Mouse (Mus musculus): ENCODE results near the gene Slc44a5. TPM values are rescaled to one million over a fixed set of nuclear protein-coding genes. Genes with fewer than 3 reads are reported as not detected.
"Not testable (repeated sequence)": the region's sequence is repeated elsewhere in the genome, so short reads cannot be mapped to it uniquely, and the experiment has no call there.

Slc44a5 gene
- polyA plus RNA-seq, 1 experiment from 2014 or later = 0.56 TPM

DNA sequence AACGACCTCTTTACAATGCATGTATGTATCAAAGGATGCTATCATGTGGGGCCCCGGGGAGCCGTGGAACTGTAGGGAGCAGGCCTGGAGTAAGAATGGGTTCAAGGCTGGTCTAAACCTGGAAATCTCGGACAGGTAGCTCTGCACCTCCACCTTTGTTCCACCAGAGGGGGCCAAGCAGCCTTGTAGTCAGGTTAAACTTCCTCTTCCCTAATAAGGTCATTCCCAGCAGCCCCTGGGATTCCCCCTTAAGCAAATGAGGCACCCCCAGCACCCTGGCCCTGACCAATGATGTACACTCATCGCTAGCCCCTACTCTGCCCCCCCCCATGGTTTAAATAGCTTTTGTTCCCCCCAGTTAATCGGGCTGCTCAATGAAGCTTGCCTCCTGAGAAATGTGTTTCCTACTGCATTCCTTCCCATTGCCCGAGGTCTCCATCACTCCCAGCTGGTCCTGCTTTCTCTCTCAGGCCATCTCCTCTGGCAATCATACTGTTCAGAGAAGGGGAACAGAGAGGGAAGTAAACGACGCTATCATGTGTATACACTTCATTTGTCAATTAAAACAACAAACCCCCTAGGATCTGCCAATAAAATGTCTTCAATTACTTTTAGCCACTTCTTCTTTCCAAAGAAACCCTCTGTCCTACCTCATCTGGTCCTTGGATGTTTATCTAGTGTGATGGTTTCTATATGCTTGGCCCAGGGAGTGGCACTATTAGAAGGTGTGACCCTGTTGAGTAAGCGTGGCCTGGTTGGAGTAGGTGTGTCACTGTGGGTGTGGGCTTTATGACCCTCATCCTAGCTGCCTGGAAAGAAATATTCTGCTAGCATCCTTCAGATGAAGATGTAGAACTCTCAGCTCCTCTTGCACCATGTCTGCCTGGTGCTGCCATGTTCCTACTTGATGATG, 11.4 kb downstream of the Slc44a5 start:
- Histone ChIP-seq H3K4me3 (ENCODE audit: low read length) (no peak overlapping the region), H3K9ac (ENCODE audit: low read length) (no peak overlapping the region), H3K27me3 (ENCODE audit: control insufficient read depth, insufficient read depth, low read length) (no peaks in the 10 kb centered on the region), H3K9me3 (replicated peaks; ENCODE audit: control insufficient read depth, low read length) (no peaks in the 10 kb centered on the region), H3K27ac (ENCODE audit: low read length) (no peak overlapping the region), H3K4me1 (ENCODE audit: control insufficient read depth, insufficient read depth, low read length) (no peaks in the 10 kb centered on the region), H3K36me3 (ENCODE audit: control insufficient read depth, insufficient read depth) (no peaks in the 10 kb centered on the region), H3K4me2 (ENCODE audit: low read depth, low read length) (no peak overlapping the region)
- no peak for ATAC-seq (replicated peaks; ENCODE audit: extremely low read depth, insufficient read depth, low FRiP score)
- 54% methylated on average over 10 of the region's 10 CpGs for WGBS

DNA sequence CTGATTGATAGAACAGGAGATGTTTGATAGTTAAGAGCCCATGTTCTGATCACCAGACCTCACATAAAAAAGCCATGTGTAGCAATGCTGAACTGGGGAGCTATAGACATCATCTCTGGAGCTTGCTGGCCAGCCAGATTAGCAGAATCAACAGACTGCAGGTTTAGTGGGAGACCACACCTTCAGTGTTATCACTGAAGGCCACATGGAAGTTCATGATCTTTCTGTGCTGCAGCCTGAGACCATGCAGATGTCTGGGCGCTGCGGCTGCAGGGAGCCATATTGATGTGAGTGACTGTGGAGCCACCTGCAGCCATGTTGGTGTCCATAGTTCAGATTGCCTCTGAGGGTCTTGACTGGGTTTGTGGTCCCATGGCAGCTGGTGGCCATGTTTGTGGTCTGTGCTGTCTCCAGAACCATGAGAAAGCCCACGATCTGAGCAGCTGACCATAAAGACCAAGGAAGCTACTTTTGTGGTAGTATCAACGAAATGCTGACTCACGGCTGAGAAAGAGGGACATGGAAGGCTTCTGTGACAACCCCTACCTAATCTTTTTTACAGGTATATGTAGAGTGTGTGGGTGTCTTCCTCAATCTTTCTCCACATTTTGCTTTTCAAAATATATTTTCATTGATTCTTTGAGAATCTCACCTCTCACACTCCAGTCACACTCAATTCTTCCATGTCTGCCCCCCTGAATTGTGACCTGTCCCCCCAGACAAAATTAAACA, 26.7 kb downstream of the Slc44a5 start:
- ATAC-seq (replicated peaks; ENCODE audit: extremely low read depth, insufficient read depth, low FRiP score) = no peak
- Histone ChIP-seq H3K27ac (ENCODE audit: low read length) (no peak overlapping the region), H3K9ac (ENCODE audit: low read length) (no peak overlapping the region), H3K4me3 (ENCODE audit: low read length) (no peak overlapping the region), H3K4me1 (ENCODE audit: control insufficient read depth, insufficient read depth, low read length) (no peaks in the 10 kb centered on the region), H3K4me2 (ENCODE audit: low read depth, low read length) (no peak overlapping the region), H3K9me3 (replicated peaks; ENCODE audit: control insufficient read depth, low read length) (peaks cover 2% of the 10 kb centered on the region; the same call in 1 of the 2 replicates), H3K27me3 (ENCODE audit: control insufficient read depth, insufficient read depth, low read length) (no peaks in the 10 kb centered on the region), H3K36me3 (ENCODE audit: control insufficient read depth, insufficient read depth) (no peaks in the 10 kb centered on the region)
- 88% methylated on average over 5 of the region's 5 CpGs for WGBS

DNA sequence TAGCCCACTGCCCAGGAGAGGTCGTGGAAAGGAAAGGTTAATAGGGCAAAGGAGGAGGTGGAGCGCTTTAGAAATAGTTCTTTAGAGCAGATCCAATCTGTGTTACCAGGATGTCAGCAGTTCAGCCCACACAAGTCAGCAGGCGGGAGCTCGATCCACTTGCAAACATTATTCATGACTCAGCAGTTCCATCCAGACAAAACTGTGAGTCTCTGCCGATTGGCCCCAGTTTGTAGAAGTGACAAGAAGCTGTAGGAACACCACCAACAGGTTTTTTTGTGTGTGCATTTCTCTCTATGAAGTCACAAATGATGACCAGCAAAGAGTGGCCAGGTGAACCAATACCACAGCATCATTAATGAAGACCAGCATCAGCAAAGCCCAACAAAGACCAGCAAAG, 28.1 kb downstream of the Slc44a5 start:
- ATAC-seq (replicated peaks; ENCODE audit: extremely low read depth, insufficient read depth, low FRiP score) = no peak
- 75% methylated on average over 5 of the region's 5 CpGs for WGBS
- no peak overlapping the region for H3K4me3 ChIP-seq (ENCODE audit: low read length)
- peaks cover 2% of the 10 kb centered on the region; the same call in 1 of the 2 replicates for H3K9me3 ChIP-seq (replicated peaks; ENCODE audit: control insufficient read depth, low read length)
- H3K9ac ChIP-seq (ENCODE audit: low read length) = no peak overlapping the region
- H3K4me2 ChIP-seq (ENCODE audit: low read depth, low read length) = no peak overlapping the region
- no peaks in the 10 kb centered on the region for H3K27me3 ChIP-seq (ENCODE audit: control insufficient read depth, insufficient read depth, low read length)
- H3K36me3 ChIP-seq (ENCODE audit: control insufficient read depth, insufficient read depth) = no peaks in the 10 kb centered on the region
- no peak overlapping the region for H3K27ac ChIP-seq (ENCODE audit: low read length)
- H3K4me1 ChIP-seq (ENCODE audit: control insufficient read depth, insufficient read depth, low read length) = no peaks in the 10 kb centered on the region

DNA sequence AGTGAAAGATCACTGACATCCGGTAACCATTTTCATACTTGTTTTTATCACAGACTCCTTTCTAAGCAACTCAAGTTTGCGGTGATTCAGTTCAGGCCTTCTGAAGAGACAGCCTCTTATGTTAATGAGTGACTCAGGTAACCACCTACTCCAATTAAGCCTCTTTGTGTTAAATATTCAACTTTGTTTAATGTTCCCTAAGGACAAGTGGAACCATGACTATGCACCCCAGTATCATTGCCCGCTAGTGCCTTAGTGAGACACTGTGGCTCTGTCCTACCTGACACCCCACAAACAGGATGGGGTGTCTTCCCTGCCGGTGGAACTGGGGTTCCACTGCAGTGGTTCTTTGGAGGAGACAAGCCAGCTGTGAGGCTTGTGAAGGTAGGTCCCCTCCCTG, 73.6 kb downstream of the Slc44a5 start:
- 87% methylated on average over 4 of the region's 4 CpGs for WGBS
- no peak overlapping the region for H3K4me2 ChIP-seq (ENCODE audit: low read depth, low read length)
- no peak overlapping the region for H3K4me3 ChIP-seq (ENCODE audit: low read length)
- no peak overlapping the region for H3K9ac ChIP-seq (ENCODE audit: low read length)
- no peaks in the 10 kb centered on the region for H3K36me3 ChIP-seq (ENCODE audit: control insufficient read depth, insufficient read depth)
- no peak overlapping the region for H3K27ac ChIP-seq (ENCODE audit: low read length)
- no peak for ATAC-seq (replicated peaks; ENCODE audit: extremely low read depth, insufficient read depth, low FRiP score)
- no peaks in the 10 kb centered on the region for H3K9me3 ChIP-seq (replicated peaks; ENCODE audit: control insufficient read depth, low read length)
- H3K27me3 ChIP-seq (ENCODE audit: control insufficient read depth, insufficient read depth, low read length) = no peaks in the 10 kb centered on the region
- H3K4me1 ChIP-seq (ENCODE audit: control insufficient read depth, insufficient read depth, low read length) = no peaks in the 10 kb centered on the region

- no peaks in the 10 kb centered on the region; the same call in 1 of the 2 replicates for H3K4me1 ChIP-seq (ENCODE audit: control insufficient read depth, insufficient read depth, low read length)
- H3K36me3 ChIP-seq (ENCODE audit: control insufficient read depth, insufficient read depth) = no peaks in the 10 kb centered on the region
- H3K27me3 ChIP-seq (ENCODE audit: control insufficient read depth, insufficient read depth, low read length) = no peaks in the 10 kb centered on the region
- H3K9me3 ChIP-seq (replicated peaks; ENCODE audit: control insufficient read depth, low read length) = no peaks in the 10 kb centered on the region
- H3K9ac ChIP-seq (ENCODE audit: low read length) = no peak overlapping the region
- H3K27ac ChIP-seq (ENCODE audit: low read length) = no peak overlapping the region
- H3K4me2 ChIP-seq (ENCODE audit: low read depth, low read length) = no peak overlapping the region
- no peak overlapping the region for H3K4me3 ChIP-seq (ENCODE audit: low read length)
- 44% methylated on average over 7 of the region's 7 CpGs for WGBS
- ATAC-seq (replicated peaks; ENCODE audit: extremely low read depth, insufficient read depth, low FRiP score) = 0 out of 2 replicates have a peak, but pooled peaks have one; percentile 45
Measured at GRCm38 (mm10) chr3:154053331-154053730, 80.1 kb downstream of the Slc44a5 start.

DNA sequence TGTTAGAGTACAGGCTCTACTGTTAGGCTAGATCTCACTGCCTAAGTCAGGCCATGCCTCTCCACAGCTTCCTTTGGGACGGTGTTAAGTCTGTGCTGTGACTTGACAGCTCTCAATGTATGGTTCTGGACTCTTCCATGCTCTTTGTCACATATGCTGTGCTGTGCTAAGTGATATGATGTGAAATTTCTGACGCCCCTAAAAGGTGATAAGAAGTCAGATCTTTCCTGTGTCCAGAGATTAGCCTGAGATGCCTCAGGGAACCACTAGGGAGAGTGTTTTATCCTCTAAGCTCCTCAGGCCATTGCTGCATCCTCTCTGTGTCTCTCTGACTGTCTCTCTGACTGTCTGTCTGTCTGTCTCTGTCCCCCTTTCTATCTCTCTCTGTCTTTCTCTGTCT, 84.2 kb downstream of the Slc44a5 start:
- Histone ChIP-seq H3K27ac (ENCODE audit: low read length) (no peak overlapping the region), H3K4me1 (ENCODE audit: control insufficient read depth, insufficient read depth, low read length) (no peaks in the 10 kb centered on the region; the same call in 1 of the 2 replicates), H3K9ac (ENCODE audit: low read length) (no peak overlapping the region), H3K9me3 (replicated peaks; ENCODE audit: control insufficient read depth, low read length) (no peaks in the 10 kb centered on the region), H3K27me3 (ENCODE audit: control insufficient read depth, insufficient read depth, low read length) (no peaks in the 10 kb centered on the region), H3K36me3 (ENCODE audit: control insufficient read depth, insufficient read depth) (no peaks in the 10 kb centered on the region), H3K4me3 (ENCODE audit: low read length) (no peak overlapping the region), H3K4me2 (ENCODE audit: low read depth, low read length) (no peak overlapping the region)
- no peak for ATAC-seq (replicated peaks; ENCODE audit: extremely low read depth, insufficient read depth, low FRiP score)
- 47% methylated on average over 2 of the region's 2 CpGs for WGBS

DNA sequence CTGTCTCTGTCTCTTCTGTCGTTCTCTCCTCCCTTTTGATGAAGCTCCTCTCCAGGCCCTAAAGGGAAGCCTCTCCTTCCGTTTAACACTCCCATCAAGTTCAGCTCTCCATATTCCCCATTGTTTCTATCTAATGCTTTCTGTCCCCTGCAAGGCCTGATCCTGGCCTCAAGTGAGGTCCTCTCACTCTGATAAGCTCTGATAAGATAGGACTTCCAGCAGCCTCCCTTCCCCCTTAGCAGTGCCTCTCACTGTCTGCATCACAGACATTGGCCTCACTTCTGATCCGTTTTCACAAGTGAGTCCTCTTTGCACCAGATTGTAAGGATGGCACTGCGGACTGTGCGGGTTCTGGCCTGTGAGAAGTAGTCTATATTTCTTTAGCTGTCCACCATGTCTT, 85.0 kb downstream of the Slc44a5 start:
- Histone ChIP-seq H3K4me2 (ENCODE audit: low read depth, low read length) (no peak overlapping the region), H3K27me3 (ENCODE audit: control insufficient read depth, insufficient read depth, low read length) (no peaks in the 10 kb centered on the region), H3K9ac (ENCODE audit: low read length) (no peak overlapping the region), H3K4me3 (ENCODE audit: low read length) (no peak overlapping the region), H3K9me3 (replicated peaks; ENCODE audit: control insufficient read depth, low read length) (no peaks in the 10 kb centered on the region), H3K27ac (ENCODE audit: low read length) (no peak overlapping the region), H3K36me3 (ENCODE audit: control insufficient read depth, insufficient read depth) (no peaks in the 10 kb centered on the region), H3K4me1 (ENCODE audit: control insufficient read depth, insufficient read depth, low read length) (no peaks in the 10 kb centered on the region; the same call in 1 of the 2 replicates)
- ATAC-seq (replicated peaks; ENCODE audit: extremely low read depth, insufficient read depth, low FRiP score) = no peak
- 48% methylated on average over 5 of the region's 5 CpGs for WGBS

- H3K36me3 ChIP-seq (ENCODE audit: control insufficient read depth, insufficient read depth); ATAC-seq (replicated peaks; ENCODE audit: extremely low read depth, insufficient read depth, low FRiP score); H3K9me3 ChIP-seq (replicated peaks; ENCODE audit: control insufficient read depth, low read length); H3K4me1 ChIP-seq (ENCODE audit: control insufficient read depth, insufficient read depth, low read length); H3K27me3 ChIP-seq (ENCODE audit: control insufficient read depth, insufficient read depth, low read length); H3K27ac ChIP-seq (ENCODE audit: low read length); H3K4me2 ChIP-seq (ENCODE audit: low read depth, low read length); H3K9ac ChIP-seq (ENCODE audit: low read length); H3K4me3 ChIP-seq (ENCODE audit: low read length): not testable (repeated sequence)
Measured at GRCm38 (mm10) chr3:154071989-154072388, 98.8 kb downstream of the Slc44a5 start.

- Histone ChIP-seq H3K9me3 (replicated peaks; ENCODE audit: control insufficient read depth, low read length) (no peaks in the 10 kb centered on the region), H3K27ac (ENCODE audit: low read length) (no peak overlapping the region), H3K4me1 (ENCODE audit: control insufficient read depth, insufficient read depth, low read length) (no peaks in the 10 kb centered on the region), H3K4me2 (ENCODE audit: low read depth, low read length) (no peak overlapping the region), H3K36me3 (ENCODE audit: control insufficient read depth, insufficient read depth) (no peaks in the 10 kb centered on the region), H3K4me3 (ENCODE audit: low read length) (no peak overlapping the region), H3K27me3 (ENCODE audit: control insufficient read depth, insufficient read depth, low read length) (no peaks in the 10 kb centered on the region), H3K9ac (ENCODE audit: low read length) (no peak overlapping the region)
- 40% methylated on average over 10 of the region's 10 CpGs for WGBS
- no peak for ATAC-seq (replicated peaks; ENCODE audit: extremely low read depth, insufficient read depth, low FRiP score)
Measured at GRCm38 (mm10) chr3:154075749-154076148, 102.5 kb downstream of the Slc44a5 start.
